Mouse (Mus musculus): ENCODE results near the gene Cysltr1.

DNA sequence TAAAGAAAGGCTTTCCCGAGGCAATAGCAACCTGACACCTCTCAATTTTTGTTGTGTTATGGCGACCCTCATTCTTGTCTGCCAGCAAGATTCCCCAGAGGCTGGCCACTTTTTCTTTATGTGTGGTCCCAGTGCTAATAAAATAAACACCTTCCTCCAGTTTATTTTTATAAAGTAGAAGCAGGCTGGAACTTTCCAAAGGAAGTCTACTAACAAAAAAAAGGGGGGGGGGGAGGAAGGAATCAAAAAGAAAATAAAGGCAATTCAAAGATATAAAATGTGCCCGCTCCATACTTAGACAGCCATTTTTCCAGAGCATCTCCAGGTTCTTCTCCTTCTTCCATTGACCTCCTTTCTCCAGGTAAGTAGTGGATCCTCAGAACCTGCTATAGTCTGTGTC is 20.6 kb downstream of the Cysltr1 start, which contains the start of gene Gm5127:
- TF ChIP-seq POLR2A (IDR thresholded peaks at IDR 0.05; ENCODE audit: insufficient read length, low read depth): no peak
- TF ChIP-seq TCF12 (IDR thresholded peaks at IDR 0.05; ENCODE audit: insufficient read depth, poor library complexity, severe bottlenecking): no peak
- TF ChIP-seq MYOD1 (IDR thresholded peaks at IDR 0.05; ENCODE audit: control insufficient read depth in 1 of 3, insufficient read length in 2 of 3, low read depth in 2 of 3): no peak
- no peak for TF ChIP-seq POLR2AphosphoS2 (IDR thresholded peaks at IDR 0.05; ENCODE audit: insufficient read length, low read depth)
- TF ChIP-seq MYOG (IDR thresholded peaks at IDR 0.05; ENCODE audit: control insufficient read depth in 1 of 3, insufficient read depth in 1 of 3, insufficient read length in 2 of 3, low read depth in 2 of 3): no peak
- TF ChIP-seq USF1 (IDR thresholded peaks at IDR 0.05; ENCODE audit: low read depth): no peak
- TF ChIP-seq E2F4 (IDR thresholded peaks at IDR 0.05; ENCODE audit: insufficient read depth): no peak
- TF ChIP-seq REST (IDR thresholded peaks at IDR 0.05; ENCODE audit: insufficient read depth, insufficient read length): no peak
- TF ChIP-seq MAX (IDR thresholded peaks at IDR 0.05; ENCODE audit: low read depth): no peak
